Mouse (Mus musculus) C2C12 (cell line): ENCODE results near the gene Ypel2.

Experiments used
- CTCF ChIP-seq: IDR thresholded peaks from one replicate; pipeline ENCODE4 v1.5.1; 2011; ENCODE audit not compliant: control insufficient read depth, insufficient read depth, insufficient read length
- FOSL1 ChIP-seq: IDR thresholded peaks from one replicate; pipeline ENCODE4 v1.8.0; 2011; ENCODE audit warnings: mild to moderate bottlenecking, low read length; ENCODE audit not compliant: poor library complexity, insufficient read depth, severe bottlenecking
- MAX ChIP-seq: IDR thresholded peaks from one replicate; pipeline ENCODE4 v1.6.1; 2011; ENCODE audit warnings: mild to moderate bottlenecking, control low read depth
- MYOG ChIP-seq: IDR thresholded peaks from one replicate; pipeline ENCODE4 v1.6.1; 2011; ENCODE audit not compliant: control insufficient read depth, insufficient read length; ENCODE audit errors: extremely low read depth

DNA sequence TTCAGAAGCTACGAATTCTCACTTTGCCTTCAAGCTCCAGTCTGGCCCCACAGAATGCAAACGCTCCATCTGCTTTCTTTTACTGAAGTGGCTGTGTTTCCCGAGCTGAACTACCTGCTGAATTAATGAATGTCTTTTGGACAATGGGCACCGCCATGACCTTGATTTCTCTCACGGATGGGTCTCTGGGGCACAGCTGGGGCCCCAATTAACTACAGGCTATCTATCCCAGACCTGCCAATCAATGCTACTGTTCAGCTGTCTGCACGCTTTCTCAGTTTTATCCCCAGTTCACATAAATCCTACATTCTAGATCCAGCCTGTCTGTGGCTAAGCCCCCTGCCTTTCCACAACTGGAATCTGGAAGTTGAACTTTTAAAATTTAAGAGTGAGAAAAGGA lies 10.5 kb downstream of the Ypel2 start:
- TF ChIP-seq MAX (no peak), FOSL1 (no peak), CTCF (no peak), MYOG (no peak)
